In genomic region chr17:65711779-65712178, GRCm38 (mm10) we compare ENCODE assay signal across 24 mouse cellular contexts.
DNase-seq lines count a peak whose midpoint lies in the region; ATAC-seq and TF ChIP-seq lines count a peak whose summit lies in the region.
"Had no signal": no experiment of that assay in that cellular context is flagged by ENCODE, and none has a peak within 500 bp of the region (broad histone marks: within the 10 kb centered on the region; RNA-seq: fewer than 3 reads in every experiment).

No protein-coding gene starts in this region.

- H3K4me2 ChIP-seq in myocyte (ENCODE audit: low read depth), result no peak overlapping the region
- H3K4me2 ChIP-seq: embryonic facial prominence, embryonic 12.5 days; forebrain, embryonic 13.5 days; forebrain, embryonic 15.5 days had no signal

- no peaks in the 10 kb centered on the region for H3K27me3 ChIP-seq in myocyte (ENCODE audit: control insufficient read depth, insufficient read depth, insufficient read length)
- H3K27me3 ChIP-seq: CH12.LX; embryonic facial prominence, embryonic 12.5 days; forebrain, embryonic 13.5 days; forebrain, embryonic 15.5 days; Patski had no signal

- ATAC-seq in common myeloid progenitor, adult 5-6 weeks (replicated peaks; ENCODE audit: low read depth, poor library complexity, severe bottlenecking), result 0 out of 2 replicates have a peak, but pooled peaks have one; percentile 18
- ATAC-seq: activated CD4-positive, CD25-positive, alpha-beta regulatory T cell, adult 4 months; CD4-positive, CD25-positive, alpha-beta regulatory T cell, adult 4 months; forebrain, embryonic 13.5 days; forebrain, embryonic 15.5 days; forebrain, postnatal 0 days; Patski had no signal

- TF ChIP-seq POLR2A in myocyte (IDR thresholded peaks at IDR 0.05; ENCODE audit: insufficient read length, low read depth), result no peak

- intact Hi-C loops in left cerebral cortex, postnatal 36 days (cut with DNase I), result no loop called here

- peaks cover 21% of the 10 kb centered on the region for H3K36me3 ChIP-seq in myocyte (ENCODE audit: control insufficient read depth, insufficient read depth)
- H3K36me3 ChIP-seq: G1E had no signal

- peak; percentile 82 for DNase-seq in 416B (ENCODE audit: low read depth)
- no peak for DNase-seq in left cerebral cortex, postnatal 36 days (ENCODE audit: low spot score in 2 of 2)
- no peak for DNase-seq in adrenal gland, adult (ENCODE audit: inconsistent age in 2 of 2, low spot score in 1 of 2)
- DNase-seq: adrenal gland, adult 2 months; adrenal gland, postnatal 10 days; adrenal gland, postnatal 25 days; cerebellum, adult 11 months; cerebellum, adult 18-20 months; cerebellum, adult 8-10 months; cerebellum, adult 9-11 months; cerebellum, postnatal 14 days; cerebellum, postnatal 36 days; forebrain, postnatal 0 days had no signal

- H3ac ChIP-seq in myocyte (ENCODE audit: control insufficient read depth, insufficient read length), result no peak overlapping the region

- no peak overlapping the region for H3K4me3 ChIP-seq in myocyte
- H3K4me3 ChIP-seq: embryonic facial prominence, embryonic 10.5 days; embryonic facial prominence, embryonic 12.5 days; forebrain, embryonic 13.5 days; forebrain, embryonic 15.5 days had no signal

- H3K79me2 ChIP-seq in myocyte (ENCODE audit: control insufficient read depth, insufficient read depth), result peaks cover 9% of the 10 kb centered on the region

TF ChIP-seq in myocyte, 11 proteins besides CTCF, POLR2A, EP300 and RAD21:
- TF ChIP-seq TCF3 (IDR thresholded peaks at IDR 0.05; ENCODE audit: insufficient read length, low read depth) (no peak), SRF (IDR thresholded peaks at IDR 0.05; ENCODE audit: control insufficient read depth, insufficient read length, low read depth) (no peak), POLR2AphosphoS2 (IDR thresholded peaks at IDR 0.05; ENCODE audit: insufficient read length, low read depth) (no peak), CEBPB (IDR thresholded peaks at IDR 0.05; ENCODE audit: insufficient read depth, poor library complexity, severe bottlenecking) (0 out of 2 replicates have a peak, but pooled peaks have one; percentile 27)
